Mouse (Mus musculus) c-Kit-positive CD71-negative TER-119-negative erythroid progenitor cells, embryonic 14.5 days (primary cell): ENCODE results near the gene Scrn3.

Source experiments
- DNase-seq: peaks from one replicate; pipeline ENCODE4 v3.0.0-alpha.2; 2013; ENCODE audit warnings: low read depth

Scrn3 gene

DNA sequence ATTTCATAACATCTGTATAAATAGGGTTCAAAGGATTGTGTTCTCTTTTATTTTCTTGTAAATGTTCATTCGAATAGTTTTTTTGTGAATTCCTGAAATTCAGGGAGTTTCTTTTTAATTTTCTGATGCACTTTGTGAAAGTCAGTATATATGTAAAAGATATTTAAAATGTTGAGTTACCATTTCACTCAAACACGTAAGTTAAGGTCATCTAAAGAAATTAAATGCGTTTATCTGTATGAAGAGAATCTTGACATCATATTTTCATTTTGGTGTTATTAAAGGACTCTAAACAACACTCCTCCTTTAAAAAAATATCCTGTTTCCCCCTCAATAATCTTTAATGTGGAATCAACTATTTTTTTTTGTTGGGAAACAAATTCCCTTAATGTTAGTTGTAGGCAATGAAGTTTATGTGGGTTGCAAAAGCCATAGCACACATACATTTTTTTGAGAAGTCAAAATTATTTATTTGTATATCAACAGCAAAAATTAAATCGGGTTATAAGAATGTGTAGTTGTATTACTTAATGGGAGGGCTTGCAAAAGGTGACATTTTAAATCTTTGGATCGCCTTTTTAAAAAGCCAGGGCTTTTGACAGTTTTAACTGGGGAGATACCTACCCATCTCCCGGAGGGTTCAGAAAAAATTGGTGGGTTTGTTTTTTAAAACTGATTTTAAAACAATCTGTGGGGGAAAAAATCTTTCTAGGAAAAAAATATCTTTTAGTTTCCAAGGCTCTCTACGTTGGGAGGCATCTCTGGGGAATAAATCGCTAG lies 37.0 kb upstream of the Scrn3 start:
- DNase-seq: no peak

DNA sequence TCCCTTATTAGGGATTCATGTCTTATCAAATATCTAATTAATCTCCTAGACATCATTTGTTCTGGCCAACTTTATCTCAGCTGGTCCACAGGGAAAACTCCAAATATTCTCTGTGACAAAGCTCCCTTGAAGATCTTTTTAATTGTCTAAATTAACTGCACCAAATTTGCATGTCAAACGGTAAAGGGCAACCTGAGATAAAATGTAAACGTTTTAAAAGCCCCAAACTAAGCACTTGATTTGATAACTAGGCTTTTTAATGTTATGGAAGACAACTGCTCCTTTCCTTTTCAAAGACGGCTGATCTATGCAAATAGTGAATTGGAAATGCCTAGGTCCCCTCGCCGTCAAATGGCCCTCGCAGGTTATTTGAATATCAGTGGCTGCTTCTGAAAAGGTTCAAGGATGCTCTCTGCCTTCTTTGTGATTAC lies 36.2 kb upstream of the Scrn3 start:
- no peak for DNase-seq

DNA sequence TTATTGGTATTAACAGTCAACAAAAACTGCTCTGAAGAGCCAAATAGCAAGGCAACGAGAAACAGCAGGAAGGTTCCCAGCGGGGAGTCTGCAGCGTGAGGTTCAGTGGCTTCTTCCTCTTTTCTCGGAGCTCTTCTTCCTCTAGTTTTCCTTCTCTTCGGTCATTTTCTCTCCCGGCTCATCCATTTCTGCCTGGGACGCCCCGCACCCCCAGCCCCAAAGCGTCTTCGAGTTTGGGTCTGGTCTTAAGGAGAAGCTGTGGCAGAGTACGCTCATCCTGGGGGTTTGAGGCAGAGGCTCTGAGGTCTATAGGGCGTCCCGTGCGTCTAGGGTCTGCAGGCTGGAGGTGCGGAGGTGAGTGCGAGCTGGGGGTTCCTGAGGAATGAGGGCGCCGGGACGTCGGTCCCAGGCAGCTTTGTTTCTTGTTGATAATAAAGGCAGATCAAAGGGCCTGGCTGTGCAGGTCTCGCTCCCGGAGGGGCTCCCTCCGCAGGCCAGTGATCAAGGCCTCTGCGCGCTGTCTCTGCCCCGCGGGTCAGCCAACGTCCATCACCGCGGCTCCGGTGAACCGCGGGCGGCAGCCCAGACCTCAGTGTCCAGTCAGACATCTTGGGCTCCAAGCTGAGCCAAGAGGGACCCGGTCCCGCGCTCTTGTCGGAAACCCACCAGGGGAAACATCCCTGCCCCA lies 35.2 kb upstream of the Scrn3 start:
- DNase-seq: no peak

DNA sequence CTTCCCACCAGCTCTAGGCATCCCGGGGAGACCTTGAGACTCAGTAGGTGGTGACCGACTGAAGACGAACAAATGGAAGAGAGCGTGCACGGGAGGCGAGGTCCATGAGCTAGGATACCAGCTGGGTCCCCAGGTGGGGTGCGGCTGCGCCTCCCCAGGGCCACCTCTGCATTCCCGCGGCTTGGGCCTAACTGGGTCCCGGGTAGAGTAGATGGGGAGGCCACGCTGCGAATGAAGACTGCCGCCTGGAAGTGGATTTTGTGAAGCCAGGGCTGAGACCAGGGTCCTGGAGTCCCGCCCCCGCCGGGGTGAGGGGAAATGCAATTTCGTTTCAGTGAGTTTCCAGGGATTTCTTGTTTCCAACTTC lies 34.7 kb upstream of the Scrn3 start:
- DNase-seq: no peak

DNA sequence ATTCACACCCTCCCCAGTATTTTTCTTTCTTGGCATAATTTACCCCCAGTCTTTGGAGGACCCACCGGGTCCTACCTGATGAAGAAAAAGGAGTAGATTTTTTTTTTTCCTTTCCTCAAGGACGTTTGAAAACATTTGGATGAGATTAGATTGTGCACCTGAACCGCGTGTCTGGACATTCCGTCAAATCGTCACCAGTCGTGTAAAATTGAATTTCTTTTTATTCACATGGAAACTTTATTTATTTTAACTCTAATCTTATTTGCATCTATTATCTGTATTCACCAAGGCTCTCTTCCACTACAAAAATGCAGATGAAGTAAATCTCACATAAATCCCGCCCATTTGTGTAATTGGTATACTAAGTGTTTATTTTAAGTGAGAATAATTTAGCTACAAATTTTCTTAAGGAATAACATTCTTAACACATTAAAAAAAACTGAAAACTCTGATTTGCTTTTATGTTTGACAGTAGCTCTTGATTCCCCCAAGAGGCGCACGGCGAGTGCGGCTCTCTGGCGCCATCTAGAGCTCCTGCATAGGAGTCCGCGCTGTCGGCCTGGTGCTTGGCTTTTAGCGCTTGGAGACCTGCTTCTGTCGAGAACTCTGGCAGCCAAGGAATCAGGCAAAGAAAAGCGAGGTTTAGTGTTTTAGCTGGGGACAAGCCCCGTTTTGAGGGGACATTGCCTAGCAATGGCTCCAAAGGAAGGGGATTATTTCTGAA lies 34.1 kb upstream of the Scrn3 start:
- peak; percentile 86 for DNase-seq

DNA sequence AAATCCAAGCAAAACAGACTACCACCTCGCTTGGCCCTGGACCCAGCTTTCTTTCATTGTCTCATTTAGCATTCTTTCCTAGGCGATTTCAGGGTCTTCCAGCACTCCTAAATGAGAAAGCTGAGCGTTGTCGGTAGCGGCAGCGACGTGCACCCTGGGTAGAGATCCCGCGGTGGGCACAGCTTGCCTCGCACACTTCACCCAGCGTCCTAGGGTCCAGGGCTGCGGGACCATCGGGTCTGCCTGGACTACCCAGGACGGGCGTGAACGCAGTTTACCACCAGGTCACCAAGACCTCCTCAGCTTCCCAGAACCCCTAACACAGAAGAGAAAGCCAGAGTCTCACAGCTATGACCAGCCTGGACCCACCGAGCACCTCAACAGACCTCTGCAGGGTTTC lies 33.5 kb upstream of the Scrn3 start:
- DNase-seq: no peak

DNA sequence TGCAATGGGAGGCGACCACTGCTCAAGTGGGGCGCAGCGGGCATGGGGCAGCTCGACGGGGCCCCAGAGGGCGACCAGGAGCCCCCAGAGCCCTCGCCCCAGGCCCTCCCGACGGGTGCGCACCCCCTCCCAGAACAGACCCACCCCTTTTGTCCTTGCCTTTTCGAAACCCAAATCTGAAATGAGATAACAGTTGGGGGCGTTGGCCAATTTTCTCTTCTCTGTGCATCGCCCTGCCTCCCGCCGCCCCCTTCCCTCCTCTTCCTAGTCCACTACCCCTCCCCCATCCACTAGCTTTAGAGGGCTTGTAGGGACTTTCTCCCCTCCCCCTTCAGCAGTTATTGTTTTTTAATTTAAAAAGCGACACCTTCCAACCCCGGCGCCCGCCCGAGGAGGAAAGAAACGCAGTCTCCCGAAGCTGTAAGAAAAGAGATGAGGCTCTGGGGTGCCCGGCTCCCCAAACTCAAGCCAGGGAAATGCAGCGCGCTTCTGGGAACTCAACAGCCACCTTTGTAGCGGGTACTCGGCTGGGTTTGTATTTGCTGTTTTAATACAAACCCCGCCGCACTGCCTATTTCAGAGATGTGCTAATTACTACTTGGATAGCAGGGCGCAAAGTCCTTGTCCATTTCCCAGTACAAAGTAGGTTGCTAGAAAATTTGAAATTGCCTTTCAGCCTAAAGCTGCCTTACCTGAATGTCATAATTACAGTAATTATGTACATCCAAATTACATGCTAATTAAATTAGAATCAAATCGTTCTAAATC lies 32.9 kb upstream of the Scrn3 start:
- no peak for DNase-seq

DNA sequence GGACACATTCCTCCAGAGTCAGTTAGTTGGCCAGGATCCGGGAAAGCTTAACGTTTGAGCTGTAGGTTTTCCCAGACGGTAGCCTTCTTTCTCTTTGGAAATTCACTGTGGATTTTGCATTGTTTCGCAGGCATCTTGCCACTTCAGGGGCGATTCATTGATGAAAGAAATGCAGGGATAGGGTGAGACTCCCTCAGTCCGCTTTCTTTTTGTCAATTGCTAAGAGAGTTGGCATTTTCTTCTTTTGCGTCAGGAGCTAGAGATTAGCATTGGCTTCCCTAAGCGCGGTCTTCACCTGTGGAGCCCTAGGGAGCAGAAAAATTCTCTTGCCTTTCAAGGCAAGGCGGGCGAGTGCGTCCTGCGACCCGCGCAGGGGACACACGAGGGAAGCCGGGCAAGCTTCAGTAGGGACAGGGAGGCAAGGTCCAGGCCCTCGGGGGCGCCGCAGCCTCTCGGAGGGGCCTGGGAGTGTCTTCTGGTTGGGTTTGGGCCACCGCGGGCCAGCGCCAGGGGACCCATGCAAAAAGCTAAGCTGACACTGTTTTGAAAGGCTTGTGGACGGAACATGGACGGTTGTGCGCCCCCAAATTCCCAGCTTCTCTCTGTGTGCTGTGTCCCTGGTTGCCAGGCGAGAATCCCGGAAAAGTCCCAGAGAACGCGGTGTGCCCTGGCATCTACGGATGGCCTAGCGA lies 31.9 kb upstream of the Scrn3 start:
- no peak for DNase-seq

DNA sequence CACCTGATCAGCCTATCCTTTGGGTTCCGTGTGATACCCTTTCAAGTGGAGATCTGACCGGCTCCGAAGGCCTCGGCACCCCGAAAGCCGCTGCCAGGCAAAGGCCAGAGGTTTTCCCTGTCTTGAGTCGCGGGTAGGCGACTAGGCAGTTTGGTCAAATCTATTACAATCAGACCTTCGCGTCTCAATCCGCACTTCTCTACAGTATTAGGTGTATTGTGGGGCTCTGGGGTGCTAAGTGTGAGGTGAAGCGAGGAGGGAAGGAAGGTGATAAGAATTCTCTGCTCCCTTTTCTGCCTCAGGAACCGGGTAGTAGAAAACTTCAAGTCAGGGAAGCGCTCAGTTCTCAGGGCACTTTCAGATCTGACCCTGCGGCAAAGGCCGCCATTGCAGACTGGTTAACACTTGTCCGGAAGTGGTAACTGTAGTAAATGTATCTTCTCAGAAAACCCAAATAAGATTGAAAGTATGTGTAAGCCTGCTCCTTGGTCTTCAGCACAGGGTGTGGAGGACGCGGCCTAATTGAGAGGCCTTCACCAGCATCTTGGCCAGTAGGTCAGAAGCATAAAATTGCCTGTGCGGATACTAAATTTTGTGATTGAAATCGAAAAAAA lies 31.2 kb upstream of the Scrn3 start:
- DNase-seq: no peak

DNA sequence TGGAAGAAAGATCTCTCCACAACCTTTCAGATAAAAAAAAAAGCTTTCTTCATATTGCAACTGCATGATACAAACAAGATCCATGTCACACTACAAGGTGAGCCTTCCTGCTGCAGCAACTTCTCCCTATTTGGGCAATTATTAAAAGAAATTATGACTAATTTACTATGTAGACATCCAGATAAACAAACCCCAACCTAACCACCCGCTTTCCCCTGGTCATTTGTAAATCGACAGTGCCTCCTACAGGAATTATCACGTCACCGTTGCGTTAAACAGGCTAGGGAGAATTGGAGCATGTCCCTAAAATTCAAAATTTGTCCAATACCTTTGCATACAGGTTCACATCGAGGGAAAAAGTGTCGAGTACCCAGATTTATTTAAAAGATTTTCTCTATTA lies 30.7 kb upstream of the Scrn3 start:
- no peak for DNase-seq

DNA sequence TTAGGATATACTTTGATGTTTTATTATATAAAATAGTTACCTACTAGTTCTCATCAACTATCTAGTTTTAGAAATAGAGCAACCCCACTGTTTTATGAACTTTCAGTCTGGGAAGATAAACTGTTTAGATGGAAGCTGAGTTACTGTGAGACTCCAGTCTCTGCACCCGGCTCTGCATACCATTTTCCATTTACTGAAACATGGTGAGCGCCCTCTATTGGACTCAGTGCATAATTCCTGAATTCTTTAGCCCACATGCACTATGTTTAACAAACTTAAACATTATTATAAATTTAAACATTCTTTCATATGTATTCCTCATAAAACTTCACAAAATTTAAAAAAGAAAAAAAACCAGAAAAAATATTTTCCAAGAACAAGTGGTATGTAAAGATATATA lies 26.8 kb upstream of the Scrn3 start:
- DNase-seq: no peak

DNA sequence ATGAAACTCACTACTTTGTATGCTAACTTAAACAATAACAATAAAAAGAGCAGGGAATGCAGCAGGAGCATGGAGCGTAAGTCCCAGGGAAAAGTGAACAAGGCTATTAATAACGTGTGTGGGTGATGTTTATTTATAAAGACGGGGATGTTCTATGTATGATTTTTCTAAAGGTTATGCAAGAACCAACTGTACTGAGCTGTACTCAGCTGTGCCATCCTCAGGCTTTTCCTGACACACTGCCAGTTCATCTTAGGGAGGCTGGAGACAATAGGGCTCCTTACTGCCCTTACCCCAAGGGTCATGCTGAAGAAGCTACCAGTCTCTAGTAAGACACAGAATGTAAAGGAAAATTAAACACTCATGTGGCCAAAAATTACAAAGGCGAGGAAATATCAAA lies 21.3 kb upstream of the Scrn3 start:
- no peak for DNase-seq

DNA sequence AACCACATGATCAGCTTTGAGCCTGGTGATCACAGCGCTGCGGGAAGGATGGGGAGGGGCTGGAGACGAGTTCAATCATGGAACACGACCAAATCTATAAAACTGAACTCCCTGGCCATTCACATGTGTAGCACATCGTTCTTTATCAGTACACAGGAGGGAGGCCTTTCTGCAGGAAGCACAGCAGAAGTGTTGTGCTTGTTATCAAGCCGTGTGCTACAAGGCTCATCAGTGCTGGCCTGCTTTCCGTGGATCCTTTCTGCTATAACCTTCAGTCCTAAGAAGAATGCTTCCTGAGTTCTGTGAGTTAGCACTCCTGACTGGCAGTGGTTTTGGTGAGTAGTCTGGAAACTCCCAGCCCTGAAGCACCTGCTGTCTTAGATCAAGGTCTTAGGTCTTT lies 17.4 kb upstream of the Scrn3 start:
- DNase-seq: no peak

DNA sequence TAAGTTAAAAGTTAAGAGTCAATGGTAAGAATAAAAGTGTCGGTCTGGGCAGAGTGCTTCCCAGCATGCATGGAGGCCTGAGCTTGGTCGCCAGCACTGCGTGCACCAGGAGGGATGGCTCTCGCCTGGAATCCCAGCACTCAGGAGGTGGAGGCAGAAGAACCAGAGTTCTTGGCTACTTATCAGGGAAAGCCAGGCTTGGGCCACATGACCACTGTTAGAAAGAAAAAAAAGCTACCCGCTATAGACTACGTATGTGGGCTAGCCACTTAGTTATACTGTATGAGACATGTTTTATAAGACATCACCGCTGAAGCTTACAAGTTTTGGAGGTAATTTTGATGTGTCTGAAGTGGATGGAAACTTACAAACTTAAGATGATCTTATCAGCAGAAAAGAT lies 14.2 kb upstream of the Scrn3 start:
- no peak for DNase-seq

DNA sequence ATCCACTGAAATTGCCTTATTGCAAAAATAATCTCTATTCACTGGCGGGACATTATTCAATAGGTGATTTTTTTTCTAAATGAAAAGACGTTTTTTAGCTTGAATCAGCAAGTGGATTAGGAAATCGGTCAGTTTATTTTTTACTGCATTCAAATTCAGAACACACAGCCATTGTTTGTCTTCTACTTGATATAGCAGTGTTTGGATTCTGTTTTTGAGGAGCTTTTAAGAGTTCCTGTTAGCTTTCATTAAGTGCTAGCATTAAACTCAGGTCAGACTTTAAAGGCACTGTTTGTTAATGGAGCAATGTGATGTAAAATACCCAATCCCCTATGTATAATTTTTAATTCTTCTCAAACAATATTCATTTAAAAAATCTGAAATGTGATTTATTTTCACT lies 13.6 kb upstream of the Scrn3 start:
- no peak for DNase-seq

DNA sequence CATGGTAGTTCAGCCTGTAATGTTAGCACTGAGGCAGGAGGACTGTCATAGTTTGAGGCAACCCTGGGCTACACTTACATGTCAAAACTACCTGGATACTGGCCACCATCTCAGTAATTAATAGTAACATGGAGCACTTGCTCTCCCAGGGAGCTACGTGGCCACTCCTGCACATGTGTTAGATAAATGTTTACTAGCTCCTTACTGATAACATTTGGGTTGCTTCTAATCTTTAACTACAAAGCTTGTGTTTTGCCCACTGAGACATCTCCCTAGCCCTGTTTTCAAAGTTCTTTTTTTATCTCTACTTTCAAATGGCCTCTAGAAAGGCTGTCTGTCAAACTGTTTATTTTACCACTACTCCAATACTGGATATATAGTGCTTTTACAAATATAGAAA lies 10.4 kb upstream of the Scrn3 start:
- no peak for DNase-seq

DNA sequence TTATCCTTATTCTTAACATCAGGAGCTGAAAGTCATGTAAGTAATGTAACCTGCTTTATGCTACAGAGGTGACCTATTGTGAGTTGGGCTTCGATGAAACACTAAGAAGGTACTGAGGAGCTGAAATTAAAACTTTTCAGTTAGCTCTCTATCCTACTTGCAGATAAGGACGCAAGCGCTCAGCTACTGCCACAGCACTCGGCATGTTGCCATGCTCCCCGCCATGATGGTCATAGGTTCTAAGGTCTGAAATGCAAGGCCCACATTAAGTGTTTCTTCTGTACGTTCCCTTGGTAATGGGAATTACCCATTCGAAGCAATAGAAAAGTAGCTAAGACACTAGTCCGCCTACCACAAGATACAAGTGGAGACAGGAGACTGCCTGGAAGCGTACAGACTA lies 9.7 kb upstream of the Scrn3 start:
- DNase-seq: no peak

DNA sequence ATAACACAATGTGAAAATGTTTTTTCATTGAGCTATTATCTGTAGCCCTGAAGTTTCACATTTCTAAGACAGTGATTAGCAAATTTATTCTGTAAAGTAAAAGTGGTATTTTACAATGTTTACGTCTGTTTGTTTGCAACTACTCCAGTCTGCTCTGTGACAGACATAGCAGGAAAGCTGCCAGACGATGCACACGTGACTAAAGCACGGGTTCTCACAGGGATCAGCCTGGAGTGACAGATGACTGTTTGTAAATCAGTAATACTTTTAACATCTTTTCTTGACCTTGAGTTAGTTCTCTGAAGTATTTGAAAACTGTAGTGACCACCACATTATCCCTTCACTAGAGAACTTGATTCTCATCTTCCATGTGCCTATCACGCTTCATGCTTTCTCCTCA lies 7.9 kb upstream of the Scrn3 start:
- no peak for DNase-seq

DNA sequence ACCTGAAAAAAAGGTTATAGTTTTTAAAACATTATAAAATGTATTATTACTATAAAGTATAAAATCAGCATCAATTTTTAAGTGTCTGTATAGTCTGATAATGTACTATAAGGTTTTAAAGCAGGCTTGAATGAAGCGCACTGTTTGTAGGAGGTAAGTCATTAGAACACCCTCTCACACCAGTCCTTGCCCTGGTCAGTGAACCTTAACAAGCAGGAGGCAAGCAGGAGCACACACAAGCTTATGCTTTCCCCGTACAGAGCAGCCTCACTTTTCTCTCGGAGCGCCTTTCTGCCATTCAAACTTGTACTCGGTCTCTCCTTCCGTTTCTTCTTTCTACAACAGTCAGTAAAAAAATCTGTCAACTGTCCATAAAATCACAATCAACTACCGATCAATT lies 6.4 kb upstream of the Scrn3 start:
- no peak for DNase-seq

DNA sequence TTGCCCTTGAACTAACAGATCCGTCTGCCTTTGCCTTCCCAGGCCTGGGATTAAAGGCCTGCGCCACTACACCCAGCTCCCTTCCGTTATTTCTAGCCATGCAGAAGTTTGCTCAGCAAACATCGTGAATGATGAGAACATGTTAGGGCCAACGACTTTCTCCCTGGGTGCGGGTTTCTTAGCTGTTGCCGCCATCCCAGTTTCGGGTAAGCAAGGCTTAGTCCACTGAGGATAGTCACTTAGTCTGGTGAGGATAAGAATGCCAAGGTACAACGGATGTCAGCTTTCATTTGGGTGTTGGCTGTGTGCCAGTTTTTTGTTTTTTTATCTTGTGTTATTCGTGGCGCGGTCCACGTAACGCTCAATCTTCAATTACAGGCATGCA lies 708 bp downstream of the Scrn3 start:
- DNase-seq: peak; percentile 29

DNA sequence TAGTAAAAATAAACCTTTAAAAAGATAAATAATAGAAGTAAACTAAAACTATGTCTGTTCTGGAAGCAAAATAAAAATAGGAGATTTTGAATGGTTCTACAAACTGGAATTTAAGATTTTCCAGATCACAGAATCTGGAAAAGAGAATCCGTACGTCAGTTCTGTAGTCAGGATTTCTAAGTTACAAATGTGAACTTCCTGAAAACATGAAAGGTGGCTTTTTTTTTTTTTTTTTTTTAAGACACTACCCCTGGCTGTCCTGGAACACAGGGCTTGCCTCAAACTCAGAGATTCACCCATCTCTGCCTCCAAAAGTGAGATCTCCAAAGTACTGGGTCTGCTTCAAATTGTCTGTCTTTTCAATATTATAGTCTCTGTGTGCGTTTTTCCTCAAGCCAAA lies 1.9 kb downstream of the Scrn3 start:
- no peak for DNase-seq

DNA sequence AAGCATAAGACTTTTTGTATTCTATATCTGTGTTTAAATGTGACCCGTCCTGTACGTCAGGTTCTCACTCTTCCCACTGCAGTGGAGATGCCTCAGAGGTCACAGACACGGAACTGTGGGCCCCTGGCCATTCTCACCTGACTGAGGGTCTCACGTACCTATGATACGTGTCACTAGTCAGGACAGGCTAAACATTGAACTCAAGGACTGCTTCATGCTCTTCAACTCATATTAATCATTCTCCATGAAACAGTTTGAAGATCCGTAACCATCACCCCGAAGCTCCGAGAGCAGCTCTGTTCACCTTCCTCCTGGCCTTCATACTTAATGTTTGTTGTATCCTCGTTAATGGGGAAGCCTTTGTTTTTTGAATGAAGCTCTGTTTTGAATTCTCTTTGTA lies 5.0 kb downstream of the Scrn3 start:
- no peak for DNase-seq
